Mouse (Mus musculus): ENCODE results near the gene Lrmda. TPM values are rescaled to one million over a fixed set of nuclear protein-coding genes. Genes with fewer than 3 reads are reported as not detected.

Lrmda gene
- polyA plus RNA-seq, 1 experiment from 2014 or later, result 0.57 TPM

- WGBS, result 88% methylated on average over 1 of the region's 1 CpGs
- Histone ChIP-seq H3K27ac (no peak overlapping the region), H3K9ac (no peak overlapping the region), H3K36me3 (no peaks in the 10 kb centered on the region), H3K27me3 (replicated peaks) (no peaks in the 10 kb centered on the region), H3K9me3 (no peaks in the 10 kb centered on the region), H3K4me1 (0 out of 2 replicates have a peak, but pooled peaks cover 3% of the 10 kb centered on the region), H3K4me2 (no peak overlapping the region), H3K4me3 (replicated peaks) (no peak overlapping the region)
- ATAC-seq (ENCODE audit: insufficient read depth, low FRiP score, low read depth), result no peak
Measured at GRCm38 (mm10) chr14:22902116-22902515, 882.6 kb downstream of the Lrmda start.

DNA sequence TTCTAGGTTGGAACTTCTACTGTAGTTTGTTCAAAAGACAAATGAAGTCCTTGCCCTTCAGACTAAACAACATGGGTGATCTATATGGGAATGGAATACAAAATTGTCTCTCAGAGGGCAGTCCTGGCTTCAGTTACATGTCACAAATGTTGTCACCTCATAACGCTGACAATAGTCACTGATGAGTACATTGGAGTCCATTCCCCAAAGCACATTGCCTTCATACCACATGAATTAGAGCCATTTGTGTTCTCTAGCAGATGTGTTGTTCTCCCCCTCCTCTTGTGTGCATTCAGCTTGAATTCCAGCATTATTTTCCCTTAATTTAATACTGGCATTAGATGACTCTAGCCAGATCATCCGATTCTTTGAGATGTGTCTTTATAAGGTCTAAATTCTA is 883.4 kb downstream of the Lrmda start:
- no peak for ATAC-seq (ENCODE audit: insufficient read depth, low FRiP score, low read depth)
- no peak overlapping the region for H3K9ac ChIP-seq
- 0 out of 2 replicates have a peak, but pooled peaks cover 3% of the 10 kb centered on the region for H3K4me1 ChIP-seq
- no peaks in the 10 kb centered on the region for H3K27me3 ChIP-seq (replicated peaks)
- H3K9me3 ChIP-seq, result no peaks in the 10 kb centered on the region
- no peak overlapping the region for H3K4me2 ChIP-seq
- no peak overlapping the region for H3K4me3 ChIP-seq (replicated peaks)
- 91% methylated on average over 2 of the region's 2 CpGs for WGBS
- H3K27ac ChIP-seq, result no peak overlapping the region
- no peaks in the 10 kb centered on the region for H3K36me3 ChIP-seq

DNA sequence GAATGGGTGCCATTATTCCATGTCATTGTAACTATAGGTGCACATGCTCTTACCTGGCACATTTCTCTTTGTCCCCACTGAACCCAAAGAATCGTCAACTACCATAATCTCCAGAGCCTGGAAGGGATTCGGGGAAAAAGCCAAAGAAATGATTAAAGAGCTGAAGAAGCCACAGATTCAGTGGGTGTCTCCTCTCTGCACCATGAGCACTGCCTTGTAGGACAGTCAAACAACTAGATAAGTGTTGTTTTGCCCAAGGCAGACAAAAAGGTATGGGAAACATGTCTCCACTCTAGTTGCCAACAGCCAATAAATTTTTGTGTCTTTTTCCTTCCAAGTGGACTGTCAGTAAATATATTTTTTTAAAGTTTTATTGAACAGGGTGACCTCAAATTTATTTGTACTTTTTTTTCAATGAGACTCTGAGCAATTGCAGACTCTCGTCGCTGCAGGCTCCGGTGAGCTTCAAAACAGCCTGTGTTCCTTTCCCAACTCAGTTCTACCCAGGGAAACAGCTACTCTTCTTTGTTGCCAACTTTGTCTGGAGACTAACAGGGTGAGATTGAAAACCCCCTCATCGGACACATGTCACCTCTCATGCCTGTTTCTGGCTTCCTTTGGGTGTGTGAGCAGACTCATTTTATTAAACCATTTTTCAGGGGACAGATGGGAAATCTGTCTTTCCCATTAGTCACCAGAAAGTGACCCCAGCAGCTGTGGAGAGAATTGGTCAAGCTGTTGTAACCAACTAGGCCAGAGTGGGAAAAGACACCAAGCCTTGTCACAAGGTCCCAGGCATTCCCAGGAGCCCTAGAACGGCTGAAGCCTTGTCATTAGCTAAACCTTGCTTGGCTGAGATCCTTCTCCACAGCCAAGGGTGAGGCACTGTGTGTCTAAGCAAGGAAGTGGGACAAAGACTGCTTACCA is 886.5 kb downstream of the Lrmda start:
- Histone ChIP-seq H3K27me3 (replicated peaks) (no peaks in the 10 kb centered on the region), H3K4me1 (0 out of 2 replicates have a peak, but pooled peaks cover 3% of the 10 kb centered on the region), H3K27ac (no peak overlapping the region), H3K4me2 (no peak overlapping the region), H3K4me3 (replicated peaks) (no peak overlapping the region), H3K9me3 (no peaks in the 10 kb centered on the region), H3K36me3 (no peaks in the 10 kb centered on the region), H3K9ac (no peak overlapping the region)
- no peak for ATAC-seq (ENCODE audit: insufficient read depth, low FRiP score, low read depth)
- WGBS, result 65% methylated on average over 7 of the region's 7 CpGs

DNA sequence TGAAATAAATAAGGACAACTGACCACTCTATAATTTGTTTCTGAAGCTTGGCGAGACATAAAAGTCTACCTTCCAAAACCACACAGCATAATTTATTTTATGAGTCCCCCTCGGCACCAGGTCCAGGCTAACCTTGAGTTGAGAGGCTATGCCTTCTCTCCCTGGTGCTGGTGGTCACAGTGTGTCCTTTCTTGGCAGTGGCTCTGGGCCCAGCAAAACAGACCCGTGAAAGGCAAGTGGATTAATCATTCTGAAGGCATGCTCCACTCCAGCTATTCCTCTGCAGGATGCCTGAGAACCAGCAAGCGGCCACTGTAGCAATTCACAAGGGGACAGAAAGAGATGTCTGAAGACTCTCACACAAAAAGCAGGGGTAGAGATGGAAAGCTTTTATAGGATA is 887.2 kb downstream of the Lrmda start:
- H3K4me3 ChIP-seq (replicated peaks), result no peak overlapping the region
- no peak overlapping the region for H3K27ac ChIP-seq
- no peaks in the 10 kb centered on the region for H3K9me3 ChIP-seq
- no peaks in the 10 kb centered on the region for H3K27me3 ChIP-seq (replicated peaks)
- H3K4me1 ChIP-seq, result 0 out of 2 replicates have a peak, but pooled peaks cover 3% of the 10 kb centered on the region
- 60% methylated on average over 4 of the region's 4 CpGs for WGBS
- no peaks in the 10 kb centered on the region for H3K36me3 ChIP-seq
- H3K4me2 ChIP-seq, result no peak overlapping the region
- H3K9ac ChIP-seq, result no peak overlapping the region
- no peak for ATAC-seq (ENCODE audit: insufficient read depth, low FRiP score, low read depth)

GRCm38 (mm10) chr14:22907221-22907620 is 887.7 kb downstream of the Lrmda start:
- Histone ChIP-seq H3K9ac (no peak overlapping the region), H3K4me3 (replicated peaks) (no peak overlapping the region), H3K36me3 (no peaks in the 10 kb centered on the region), H3K27ac (no peak overlapping the region), H3K27me3 (replicated peaks) (no peaks in the 10 kb centered on the region), H3K4me2 (no peak overlapping the region), H3K4me1 (0 out of 2 replicates have a peak, but pooled peaks cover 3% of the 10 kb centered on the region), H3K9me3 (no peaks in the 10 kb centered on the region)
- WGBS, result 52% methylated on average over 4 of the region's 4 CpGs
- ATAC-seq (ENCODE audit: insufficient read depth, low FRiP score, low read depth), result no peak

DNA sequence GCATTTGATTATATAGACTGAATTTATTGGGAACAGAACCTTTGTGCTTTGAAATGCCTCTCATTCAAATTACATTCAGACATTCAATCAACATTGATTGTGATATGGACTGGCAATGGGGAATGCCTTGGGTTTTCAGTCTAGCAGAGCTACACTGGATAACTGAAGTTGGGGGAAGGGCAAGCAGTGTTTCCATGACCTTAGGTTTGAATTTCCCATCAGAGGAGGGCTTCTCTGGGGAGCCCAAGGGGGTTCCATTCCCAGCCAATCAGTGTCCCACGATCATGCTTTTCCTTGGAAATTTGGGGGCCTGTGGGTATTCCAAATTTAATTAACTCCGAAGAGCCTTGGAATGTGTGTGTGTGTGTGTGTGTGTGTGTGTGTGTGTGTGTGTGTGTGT is 888.5 kb downstream of the Lrmda start:
- H3K4me2 ChIP-seq, result no peak overlapping the region
- WGBS, result 76% methylated on average over 2 of the region's 2 CpGs
- no peak overlapping the region for H3K4me3 ChIP-seq (replicated peaks)
- no peak overlapping the region for H3K27ac ChIP-seq
- no peak overlapping the region for H3K9ac ChIP-seq
- H3K9me3 ChIP-seq, result no peaks in the 10 kb centered on the region
- ATAC-seq (ENCODE audit: insufficient read depth, low FRiP score, low read depth), result no peak
- no peaks in the 10 kb centered on the region for H3K27me3 ChIP-seq (replicated peaks)
- H3K4me1 ChIP-seq, result 0 out of 2 replicates have a peak, but pooled peaks cover 3% of the 10 kb centered on the region
- no peaks in the 10 kb centered on the region for H3K36me3 ChIP-seq

DNA sequence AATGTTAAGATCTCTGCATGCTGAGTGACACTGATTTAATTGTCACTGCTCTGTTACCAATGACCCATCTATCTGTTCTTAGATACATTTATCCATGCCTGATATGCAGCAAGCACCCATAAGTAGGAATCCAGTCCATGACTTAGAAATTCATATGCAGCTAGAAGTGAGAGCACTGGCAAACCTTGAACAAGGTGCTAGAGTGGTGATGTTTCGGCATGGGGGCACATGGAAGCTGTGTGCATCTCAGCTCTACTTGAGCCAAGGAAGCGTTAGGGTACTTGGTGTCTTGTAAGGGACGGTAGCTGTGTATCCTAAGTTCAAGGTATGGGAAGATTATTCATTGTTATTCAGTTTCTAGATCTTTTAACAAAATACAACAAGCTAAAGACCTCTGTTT is 896.0 kb downstream of the Lrmda start:
- WGBS, result 95% methylated on average over 3 of the region's 3 CpGs
- Histone ChIP-seq H3K27me3 (replicated peaks) (no peaks in the 10 kb centered on the region), H3K4me1 (no peaks in the 10 kb centered on the region), H3K27ac (no peak overlapping the region), H3K9me3 (no peaks in the 10 kb centered on the region), H3K36me3 (no peaks in the 10 kb centered on the region), H3K4me3 (replicated peaks) (no peak overlapping the region), H3K4me2 (no peak overlapping the region), H3K9ac (no peak overlapping the region)
- ATAC-seq (ENCODE audit: insufficient read depth, low FRiP score, low read depth), result no peak

GRCm38 (mm10) chr14:22918499-22918898 is 899.0 kb downstream of the Lrmda start:
- H3K27me3 ChIP-seq (replicated peaks), result no peaks in the 10 kb centered on the region
- ATAC-seq (ENCODE audit: insufficient read depth, low FRiP score, low read depth), result no peak
- no peak overlapping the region for H3K4me3 ChIP-seq (replicated peaks)

DNA sequence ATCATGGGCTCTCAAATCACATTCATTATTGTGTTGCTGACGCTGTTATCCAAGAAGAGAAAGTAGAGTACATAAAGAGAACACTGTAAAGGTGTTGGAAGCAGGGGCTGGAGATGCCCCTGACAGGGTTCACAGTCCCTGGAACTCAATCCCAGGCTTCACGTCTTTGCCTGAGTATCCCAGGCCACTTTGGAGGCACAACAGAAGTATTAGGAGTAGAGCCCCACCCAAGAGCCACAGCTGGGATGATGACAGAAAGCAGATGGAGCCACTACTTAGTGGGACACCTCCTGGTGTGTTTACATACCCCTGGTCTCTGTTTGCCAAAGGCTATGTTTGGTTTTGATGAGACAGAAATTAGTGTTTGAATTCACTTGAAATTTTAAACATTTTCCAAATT is 899.4 kb downstream of the Lrmda start:
- no peaks in the 10 kb centered on the region for H3K36me3 ChIP-seq
- H3K9me3 ChIP-seq, result no peaks in the 10 kb centered on the region
- H3K9ac ChIP-seq, result no peak overlapping the region
- 52% methylated on average over 2 of the region's 2 CpGs for WGBS
- 0 out of 2 replicates have a peak, but pooled peaks cover 4% of the 10 kb centered on the region for H3K4me1 ChIP-seq
- no peak overlapping the region for H3K4me3 ChIP-seq (replicated peaks)
- H3K27me3 ChIP-seq (replicated peaks), result no peaks in the 10 kb centered on the region
- ATAC-seq (ENCODE audit: insufficient read depth, low FRiP score, low read depth), result no peak
- H3K4me2 ChIP-seq, result no peak overlapping the region
- no peak overlapping the region for H3K27ac ChIP-seq

More at GRCm38 (mm10) chr14:22918499-22918898, 899.0 kb downstream of the Lrmda start:
- no peak overlapping the region for H3K27ac ChIP-seq
- no peak overlapping the region for H3K9ac ChIP-seq
- H3K36me3 ChIP-seq, result no peaks in the 10 kb centered on the region
- H3K9me3 ChIP-seq, result no peaks in the 10 kb centered on the region
- H3K4me1 ChIP-seq, result 0 out of 2 replicates have a peak, but pooled peaks cover 4% of the 10 kb centered on the region
- no peak overlapping the region for H3K4me2 ChIP-seq
- WGBS, result 73% methylated on average over 3 of the region's 3 CpGs

GRCm38 (mm10) chr14:22921152-22921551 is 901.6 kb downstream of the Lrmda start:
- H3K27me3 ChIP-seq (replicated peaks), result no peaks in the 10 kb centered on the region
- 0 out of 2 replicates have a peak, but pooled peaks cover 4% of the 10 kb centered on the region for H3K4me1 ChIP-seq
- no peak overlapping the region for H3K4me2 ChIP-seq
- no peak for ATAC-seq (ENCODE audit: insufficient read depth, low FRiP score, low read depth)
- no peaks in the 10 kb centered on the region for H3K36me3 ChIP-seq
- no peak overlapping the region for H3K4me3 ChIP-seq (replicated peaks)
- no peaks in the 10 kb centered on the region for H3K9me3 ChIP-seq
- H3K9ac ChIP-seq, result no peak overlapping the region
- no peak overlapping the region for H3K27ac ChIP-seq

GRCm38 (mm10) chr14:22921796-22922195 is 902.3 kb downstream of the Lrmda start:
- Histone ChIP-seq H3K4me3 (replicated peaks) (no peak overlapping the region), H3K4me2 (no peak overlapping the region), H3K4me1 (0 out of 2 replicates have a peak, but pooled peaks cover 4% of the 10 kb centered on the region), H3K36me3 (no peaks in the 10 kb centered on the region), H3K9ac (no peak overlapping the region), H3K9me3 (no peaks in the 10 kb centered on the region), H3K27me3 (replicated peaks) (no peaks in the 10 kb centered on the region), H3K27ac (no peak overlapping the region; the same call in 1 of the 2 replicates)
- 80% methylated on average over 2 of the region's 2 CpGs for WGBS
- no peak for ATAC-seq (ENCODE audit: insufficient read depth, low FRiP score, low read depth)

DNA sequence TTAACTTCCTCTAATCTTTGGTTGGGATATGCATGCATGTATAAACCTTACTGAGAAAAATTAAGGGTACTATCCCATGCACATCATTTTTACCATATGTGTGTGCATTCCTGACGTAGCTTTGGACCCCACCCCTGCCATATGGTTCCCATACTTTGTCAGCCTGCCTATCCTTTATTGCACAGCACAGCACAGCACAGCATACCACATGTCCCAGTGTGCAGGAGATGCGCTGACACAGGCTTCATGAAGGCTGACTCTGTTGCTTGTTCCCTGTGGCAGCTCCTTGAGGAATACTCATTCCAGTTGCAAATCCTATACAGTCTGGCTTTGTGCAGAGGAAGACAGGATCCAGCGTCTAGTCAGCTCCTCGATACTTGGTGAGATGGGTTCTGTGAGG is 903.1 kb downstream of the Lrmda start:
- no peaks in the 10 kb centered on the region for H3K9me3 ChIP-seq
- H3K4me2 ChIP-seq, result no peak overlapping the region
- peak; percentile 41; the same call in 1 of the 2 replicates for ATAC-seq (ENCODE audit: insufficient read depth, low FRiP score, low read depth)
- no peak overlapping the region for H3K4me3 ChIP-seq (replicated peaks)
- no peak overlapping the region for H3K9ac ChIP-seq
- H3K27me3 ChIP-seq (replicated peaks), result no peaks in the 10 kb centered on the region
- WGBS, result 75% methylated on average over 4 of the region's 4 CpGs
- 0 out of 2 replicates have a peak, but pooled peaks cover 4% of the 10 kb centered on the region for H3K4me1 ChIP-seq
- peak overlapping the region; percentile 23; the same call in 1 of the 2 replicates for H3K27ac ChIP-seq
- H3K36me3 ChIP-seq, result no peaks in the 10 kb centered on the region

Data from stomach, embryonic 15.5 days (tissue).